Mouse (Mus musculus) kidney, postnatal 0 days (tissue): ENCODE data around the gene Dolk. TPM values are rescaled to one million over a fixed set of nuclear protein-coding genes. Genes with fewer than 3 reads are reported as not detected.

Source experiments
- ATAC-seq: fragments of 200-750 bp; cut with Nextera tagmentation; replicated peaks from 2 replicates; pipeline ENCODE4 v1.8.0; 2017; ENCODE audit warnings: low read depth, moderate number of reproducible peaks, moderate TSS enrichment, moderate library complexity; ENCODE audit not compliant: low FRiP score
- DNase-seq: peaks from one replicate; pipeline ENCODE4 v3.0.0-alpha.2; 2016; ENCODE audit warnings: low spot score
- H3K27ac ChIP-seq: fragments of 300-500 bp; sonication (generic); 2 replicates; pipeline ENCODE4 v1.5.1; 2014; ENCODE audit warnings: mild to moderate bottlenecking
- H3K27me3 ChIP-seq: fragments of 300-500 bp; sonication (generic); 2 replicates; pipeline ENCODE4 v1.6.1; 2014; ENCODE audit warnings: low read length, mixed read lengths; ENCODE audit not compliant: insufficient read depth
- H3K36me3 ChIP-seq: fragments of 300-500 bp; sonication (generic); 2 replicates; pipeline ENCODE4 v1.6.1; 2014; ENCODE audit warnings: low read length, mixed read lengths; ENCODE audit not compliant: insufficient read depth
- H3K4me1 ChIP-seq: fragments of 300-500 bp; sonication (generic); replicated peaks from 2 replicates; pipeline ENCODE4 v1.6.1; 2014; ENCODE audit warnings: antibody characterized with exemption, low read length, mixed read lengths; ENCODE audit not compliant: insufficient read depth
- H3K4me2 ChIP-seq: fragments of 300-500 bp; sonication (generic); 2 replicates; pipeline ENCODE4 v1.6.1; 2014; ENCODE audit warnings: mild to moderate bottlenecking, low read length, moderate library complexity, mixed read lengths
- H3K4me3 ChIP-seq: fragments of 300-500 bp; sonication (generic); replicated peaks from 2 replicates; pipeline ENCODE4 v1.5.1; 2014; ENCODE audit warnings: low read depth, low read length
- H3K9ac ChIP-seq: fragments of 300-500 bp; sonication (generic); 2 replicates; pipeline ENCODE4 v1.6.1; 2014; ENCODE audit warnings: low read depth, low read length
- H3K9me3 ChIP-seq: fragments of 300-500 bp; sonication (generic); replicated peaks from 2 replicates; pipeline ENCODE4 v1.6.1; 2016; ENCODE audit warnings: low read length, inconsistent platforms, mixed read lengths
- CTCF ChIP-seq: IDR thresholded peaks from 2 replicates; pipeline ENCODE4 v1.5.1; 2016; ENCODE audit warnings: antibody characterized with exemption, low read depth, mild to moderate bottlenecking, moderate library complexity
- WGBS: fragments of 180-500 bp; shearing (Covaris S2); extraction: QIAGEN DNeasy Blood & Tissue Kit; methylation state at CpG from one replicate; pipeline ENCODE4 v1.1.7; 2014; 5-methylcytosine and 5-hydroxymethylcytosine counted together
- polyA plus RNA-seq: library from polyadenylated mRNA; unstranded; fragments of >200 nt; fragmentation: Nextera tagmentation; extraction: Ambion mirVana; gene quantifications from 2 replicates; pipeline ENCODE4 v1.2.1, GENCODE M21; 2015

The Dolk gene
- polyA plus RNA-seq, 1 experiment from 2014 or later = 33.8 TPM

DNA sequence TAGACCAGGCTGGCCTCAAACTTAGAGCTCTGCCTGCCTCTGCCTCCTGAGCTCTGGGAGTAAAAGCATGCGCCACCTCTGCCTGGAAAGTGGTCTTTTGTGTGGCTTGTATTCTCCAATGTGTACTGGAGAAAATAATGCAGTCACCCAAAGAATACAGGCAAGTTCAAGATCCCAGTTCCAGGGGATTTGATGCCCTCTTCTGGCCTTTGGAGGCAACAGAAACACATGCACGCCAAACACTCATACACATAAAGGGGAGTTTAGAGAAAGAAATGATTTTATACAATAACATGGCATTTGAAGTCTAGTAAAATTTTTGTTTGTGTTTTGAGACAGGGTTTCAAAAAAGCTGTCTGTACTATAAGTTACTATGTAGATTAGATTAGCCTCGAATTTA lies 13.4 kb upstream of the Dolk start:
- Histone ChIP-seq H3K36me3 (peaks cover 37% of the 10 kb centered on the region), H3K27ac (no peak overlapping the region), H3K27me3 (no peaks in the 10 kb centered on the region), H3K4me3 (no peak overlapping the region), H3K9ac (no peak overlapping the region), H3K9me3 (no peaks in the 10 kb centered on the region), H3K4me1 (no peaks in the 10 kb centered on the region), H3K4me2 (no peak overlapping the region)
- 83% methylated on average over 3 of the region's 3 CpGs for WGBS
- DNase-seq (peak; percentile 15), ATAC-seq (no peak)
- TF ChIP-seq CTCF = peak; percentile 54; the same call in 1 of the 2 replicates

- no peaks in the 10 kb centered on the region for H3K27me3 ChIP-seq
- no peak for ATAC-seq
- TF ChIP-seq CTCF = peak; percentile 12; the same call in 1 of the 2 replicates
- peak overlapping the region; percentile 96 for H3K4me3 ChIP-seq
- 0 out of 2 replicates have a peak overlapping the region, but pooled peaks have one; percentile 63 for H3K27ac ChIP-seq
- WGBS = 1% methylated on average over 10 of the region's 10 CpGs
- no peaks in the 10 kb centered on the region for H3K36me3 ChIP-seq
- no peaks in the 10 kb centered on the region for H3K9me3 ChIP-seq
- peaks cover 19% of the 10 kb centered on the region for H3K4me1 ChIP-seq
- peak overlapping the region; percentile 93 for H3K4me2 ChIP-seq
- DNase-seq = peak; percentile 63
- peak overlapping the region; percentile 87 for H3K9ac ChIP-seq
Observed at GRCm38 (mm10) chr2:30287027-30287373, 866 bp upstream of the Dolk start.

DNA sequence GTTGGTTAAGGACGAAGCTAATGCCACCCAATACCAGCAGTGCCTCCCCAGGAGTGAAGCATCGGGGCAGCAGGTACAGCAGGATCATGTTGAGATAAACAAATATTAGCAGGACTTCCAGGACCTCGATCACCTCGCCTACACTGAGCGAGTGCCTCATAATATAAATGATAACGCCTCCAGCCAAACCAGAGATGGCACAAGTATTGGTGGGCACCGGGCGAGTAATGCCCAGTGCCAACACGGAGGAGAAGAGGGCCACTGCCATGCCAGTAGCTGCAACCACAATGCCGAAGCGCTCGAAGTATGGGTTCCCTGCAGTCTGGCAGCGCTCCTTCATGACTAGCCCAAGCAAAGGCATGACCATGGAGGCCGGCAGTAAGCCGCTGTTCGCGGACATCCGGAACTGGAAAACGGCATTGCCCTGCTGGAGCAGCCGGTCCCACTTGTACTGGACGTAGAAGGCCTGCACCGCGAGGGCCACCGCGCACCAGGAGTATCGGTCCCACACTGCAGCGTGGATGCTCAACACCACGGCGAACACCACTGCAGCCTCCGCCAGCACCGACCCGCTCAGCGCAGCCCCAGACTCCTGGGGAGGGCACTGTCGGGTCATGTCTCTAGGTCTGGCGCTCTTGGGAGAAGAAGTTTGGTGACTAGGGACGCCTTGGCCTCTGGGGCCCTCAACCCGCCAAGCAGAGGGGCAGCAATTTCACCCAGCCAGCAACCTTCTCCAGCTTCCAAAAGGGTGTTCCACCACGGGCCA lies 535 bp downstream of the Dolk start:
- no peaks in the 10 kb centered on the region for H3K36me3 ChIP-seq
- DNase-seq (no peak), ATAC-seq (peak; percentile 70)
- TF ChIP-seq CTCF = no peak
- peak overlapping the region; percentile 93 for H3K4me2 ChIP-seq
- peak overlapping the region; percentile 63; the same call in 1 of the 2 replicates for H3K27ac ChIP-seq
- H3K4me3 ChIP-seq = peak overlapping the region; percentile 96
- no peaks in the 10 kb centered on the region for H3K9me3 ChIP-seq
- 12% methylated on average over 38 of the region's 38 CpGs for WGBS
- H3K4me1 ChIP-seq = peaks cover 19% of the 10 kb centered on the region
- no peaks in the 10 kb centered on the region for H3K27me3 ChIP-seq
- peak overlapping the region; percentile 87 for H3K9ac ChIP-seq

GRCm38 (mm10) chr2:30285004-30285403 lies 1.1 kb downstream of the Dolk start:
- H3K9me3 ChIP-seq = no peaks in the 10 kb centered on the region
- no peaks in the 10 kb centered on the region for H3K27me3 ChIP-seq
- no peak overlapping the region for H3K9ac ChIP-seq
- H3K36me3 ChIP-seq = no peaks in the 10 kb centered on the region
- H3K4me2 ChIP-seq = peak overlapping the region; percentile 93
- peaks cover 19% of the 10 kb centered on the region for H3K4me1 ChIP-seq
- no peak for TF ChIP-seq CTCF
- peak overlapping the region; percentile 96 for H3K4me3 ChIP-seq
- WGBS = 96% methylated on average over 5 of the region's 5 CpGs
- no peak overlapping the region for H3K27ac ChIP-seq
- no peak for ATAC-seq
- no peak for DNase-seq

- H3K27me3 ChIP-seq = no peaks in the 10 kb centered on the region
- ATAC-seq = no peak
- H3K9me3 ChIP-seq = no peaks in the 10 kb centered on the region
- H3K27ac ChIP-seq = no peak overlapping the region
- DNase-seq = no peak
- no peaks in the 10 kb centered on the region for H3K36me3 ChIP-seq
- WGBS = 77% methylated on average over 2 of the region's 2 CpGs
- no peak overlapping the region for H3K4me2 ChIP-seq
- no peak overlapping the region for H3K4me3 ChIP-seq
- no peak for TF ChIP-seq CTCF
- no peak overlapping the region for H3K9ac ChIP-seq
- H3K4me1 ChIP-seq = peaks cover 19% of the 10 kb centered on the region
Observed at GRCm38 (mm10) chr2:30283193-30283592, 2.9 kb downstream of the Dolk start.

GRCm38 (mm10) chr2:30281651-30282050 lies 4.5 kb downstream of the Dolk start:
- no peak overlapping the region for H3K4me3 ChIP-seq
- WGBS = 87% methylated on average over 3 of the region's 3 CpGs
- H3K4me1 ChIP-seq = peaks cover 8% of the 10 kb centered on the region
- H3K27me3 ChIP-seq = no peaks in the 10 kb centered on the region
- no peaks in the 10 kb centered on the region for H3K9me3 ChIP-seq
- TF ChIP-seq CTCF = no peak
- no peak overlapping the region for H3K4me2 ChIP-seq
- H3K36me3 ChIP-seq = no peaks in the 10 kb centered on the region
- H3K9ac ChIP-seq = no peak overlapping the region
- DNase-seq (no peak), ATAC-seq (no peak)
- no peak overlapping the region for H3K27ac ChIP-seq
